Mouse (Mus musculus) retina, postnatal 1 day (tissue): Measurements from ENCODE around the gene Fam166b.
A peak's percentile ranks its signal among the peaks of the same experiment; 100 is the strongest.

Source experiments
- DNase-seq: peaks from one replicate; pipeline ENCODE4 v3.0.0-alpha.2; 2012

The Fam166b gene

GRCm38 (mm10) chr4:43428946-43429345 is at the start of gene Fam166b:
Gene Fam166b (minus strand): TSS chr4:43429134.
- DNase-seq, result peak; percentile 62

GRCm38 (mm10) chr4:43478534-43478858 is 49.6 kb upstream of the Fam166b start:
- no peak for DNase-seq

GRCm38 (mm10) chr4:43477857-43478533 is 49.1 kb upstream of the Fam166b start:
- peak; percentile 93 for DNase-seq

- no peak for DNase-seq
Measured at GRCm38 (mm10) chr4:43476604-43477003, 47.7 kb upstream of the Fam166b start.

GRCm38 (mm10) chr4:43473636-43474035 is 44.7 kb upstream of the Fam166b start:
- DNase-seq, result no peak

GRCm38 (mm10) chr4:43470301-43470700 is 41.4 kb upstream of the Fam166b start:
- DNase-seq, result no peak

GRCm38 (mm10) chr4:43466872-43467271 is 37.9 kb upstream of the Fam166b start:
- DNase-seq, result no peak

- no peak for DNase-seq
Measured at GRCm38 (mm10) chr4:43465935-43466334, 37.0 kb upstream of the Fam166b start.

GRCm38 (mm10) chr4:43463102-43463501 is 34.2 kb upstream of the Fam166b start:
- DNase-seq, result no peak

GRCm38 (mm10) chr4:43457124-43457523 is 28.2 kb upstream of the Fam166b start:
- DNase-seq, result peak; percentile 29

- no peak for DNase-seq
Measured at GRCm38 (mm10) chr4:43456470-43456869, 27.5 kb upstream of the Fam166b start.

- DNase-seq, result peak; percentile 63
Measured at GRCm38 (mm10) chr4:43454041-43454836, 25.3 kb upstream of the Fam166b start, which contains the start of gene Cd72. Gene Cd72 (minus strand): TSS chr4:43454628.

GRCm38 (mm10) chr4:43453413-43453812 is 24.5 kb upstream of the Fam166b start:
- DNase-seq, result peak; percentile 71

GRCm38 (mm10) chr4:43452315-43452714 is 23.4 kb upstream of the Fam166b start:
- no peak for DNase-seq

- DNase-seq, result no peak
Measured at GRCm38 (mm10) chr4:43448554-43448953, 19.6 kb upstream of the Fam166b start.

- DNase-seq, result no peak
Measured at GRCm38 (mm10) chr4:43447251-43447650, 18.3 kb upstream of the Fam166b start.

- DNase-seq, result peak; percentile 34
Measured at GRCm38 (mm10) chr4:43443511-43443910, 14.6 kb upstream of the Fam166b start.

- DNase-seq, result peak; percentile 77
Measured at GRCm38 (mm10) chr4:43442456-43443361, 13.8 kb upstream of the Fam166b start.

GRCm38 (mm10) chr4:43442044-43442443 is 13.1 kb upstream of the Fam166b start:
- peak; percentile 99 for DNase-seq

- DNase-seq, result no peak
Measured at GRCm38 (mm10) chr4:43441639-43442038, 12.7 kb upstream of the Fam166b start, which contains the start of gene Tesk1. Gene Tesk1 (plus strand): TSS chr4:43441939.

GRCm38 (mm10) chr4:43432832-43433231 is 3.9 kb upstream of the Fam166b start:
- DNase-seq, result no peak

GRCm38 (mm10) chr4:43431690-43432089 is 2.8 kb upstream of the Fam166b start:
- peak; percentile 94 for DNase-seq
